Mouse (Mus musculus): ENCODE measurements around the gene Gsk3a.
"Not testable (repeated sequence)": the region's sequence is repeated elsewhere in the genome, so short reads cannot be mapped to it uniquely, and the experiment has no call there.

Gene Gsk3a

GRCm38 (mm10) chr7:25273259-25274241, 35.9 kb upstream of the Gsk3a start:
- no peak for DNase-seq (ENCODE audit: low spot score in 2 of 2)

- no peak for DNase-seq (ENCODE audit: low spot score in 2 of 2)
Measured at GRCm38 (mm10) chr7:25272445-25273258, 35.0 kb upstream of the Gsk3a start.

GRCm38 (mm10) chr7:25271651-25272444, 34.2 kb upstream of the Gsk3a start:
- no peak for DNase-seq (ENCODE audit: low spot score in 2 of 2)

- DNase-seq (ENCODE audit: low spot score in 2 of 2) = no peak
Measured at GRCm38 (mm10) chr7:25270652-25271633, 33.3 kb upstream of the Gsk3a start.

- DNase-seq (ENCODE audit: low spot score in 2 of 2) = no peak
Measured at GRCm38 (mm10) chr7:25269545-25270271, 32.1 kb upstream of the Gsk3a start.

- DNase-seq (ENCODE audit: low spot score in 2 of 2) = no peak
Measured at GRCm38 (mm10) chr7:25269029-25269428, 31.4 kb upstream of the Gsk3a start.

- no peak for DNase-seq (ENCODE audit: low spot score in 2 of 2)
Measured at GRCm38 (mm10) chr7:25268588-25268987, 30.9 kb upstream of the Gsk3a start.

GRCm38 (mm10) chr7:25267751-25268463, 30.3 kb upstream of the Gsk3a start:
- DNase-seq (ENCODE audit: low spot score in 2 of 2) = peak; percentile 99 to 100

GRCm38 (mm10) chr7:25267301-25267750, 29.7 kb upstream of the Gsk3a start, which contains the start of gene Cic:
TSS of gene Cic (plus strand) at chr7:25267704.
- peak; percentile 100 for DNase-seq (ENCODE audit: low spot score in 2 of 2)

GRCm38 (mm10) chr7:25266180-25266962, 28.7 kb upstream of the Gsk3a start:
- no peak for DNase-seq (ENCODE audit: low spot score in 2 of 2)

GRCm38 (mm10) chr7:25265743-25266142, 28.1 kb upstream of the Gsk3a start:
- DNase-seq (ENCODE audit: low spot score in 2 of 2) = not testable (repeated sequence)

GRCm38 (mm10) chr7:25263968-25264870, 26.6 kb upstream of the Gsk3a start:
- no peak for DNase-seq (ENCODE audit: low spot score in 2 of 2)

- DNase-seq (ENCODE audit: low spot score in 2 of 2) = no peak
Measured at GRCm38 (mm10) chr7:25261896-25262295, 24.2 kb upstream of the Gsk3a start.

GRCm38 (mm10) chr7:25251822-25252221, 14.2 kb upstream of the Gsk3a start:
- DNase-seq (ENCODE audit: low spot score in 2 of 2) = no peak

GRCm38 (mm10) chr7:25251071-25251791, 13.6 kb upstream of the Gsk3a start:
- DNase-seq (ENCODE audit: low spot score in 2 of 2) = peak in 1 of 2 experiments; percentile 53

All from frontal cortex, postnatal 36 days (tissue).